Mouse (Mus musculus): ENCODE results near the gene Pnmal1.

Gene Pnmal1

GRCm38 (mm10) chr7:16924037-16924834 is 35.2 kb upstream of the Pnmal1 start, which contains the start of gene Calm3:
Calm3 (minus strand) TSS chr7:16924114.
- peak; percentile 98 for DNase-seq (ENCODE audit: low read depth)

DNA sequence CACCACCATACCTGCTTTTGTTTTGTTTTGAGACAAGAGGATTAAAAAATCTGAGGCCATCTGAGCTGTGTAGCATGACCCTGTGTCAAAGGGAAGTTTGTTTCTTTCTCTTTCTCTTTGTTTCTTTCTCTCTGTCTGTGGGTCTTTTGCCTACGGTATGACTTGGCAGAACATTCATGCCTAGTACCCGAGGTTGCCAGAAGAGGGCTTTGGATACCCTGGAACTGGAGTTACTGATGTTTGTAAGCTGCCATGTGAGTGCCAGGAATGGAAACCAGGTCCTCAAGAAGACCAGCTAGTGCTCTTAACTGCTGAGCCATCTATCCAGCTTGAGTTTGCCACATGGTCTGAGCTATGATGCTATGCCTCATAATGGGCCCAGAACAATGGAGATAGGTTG is 31.1 kb upstream of the Pnmal1 start:
- no peak for DNase-seq (ENCODE audit: low read depth)

DNA sequence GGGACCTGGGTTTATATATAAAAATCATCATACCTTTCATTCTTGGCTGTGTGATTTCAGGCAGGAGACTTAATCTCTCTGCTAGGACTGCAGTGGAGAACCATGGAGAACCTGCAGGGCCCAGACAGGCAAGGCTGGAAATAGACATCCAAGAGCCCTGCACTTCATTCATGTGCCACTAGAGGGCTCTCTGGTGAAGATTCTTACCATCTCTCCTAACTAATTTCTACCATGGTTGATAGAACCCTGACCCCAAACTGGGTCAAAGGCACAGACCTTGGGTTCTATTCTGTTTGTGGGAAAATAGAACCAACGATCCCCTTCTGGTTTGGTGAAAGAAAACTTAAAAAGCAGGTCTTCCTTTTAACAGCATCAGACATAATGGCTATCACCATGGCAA is 28.6 kb upstream of the Pnmal1 start:
- DNase-seq (ENCODE audit: low read depth) = no peak

DNA sequence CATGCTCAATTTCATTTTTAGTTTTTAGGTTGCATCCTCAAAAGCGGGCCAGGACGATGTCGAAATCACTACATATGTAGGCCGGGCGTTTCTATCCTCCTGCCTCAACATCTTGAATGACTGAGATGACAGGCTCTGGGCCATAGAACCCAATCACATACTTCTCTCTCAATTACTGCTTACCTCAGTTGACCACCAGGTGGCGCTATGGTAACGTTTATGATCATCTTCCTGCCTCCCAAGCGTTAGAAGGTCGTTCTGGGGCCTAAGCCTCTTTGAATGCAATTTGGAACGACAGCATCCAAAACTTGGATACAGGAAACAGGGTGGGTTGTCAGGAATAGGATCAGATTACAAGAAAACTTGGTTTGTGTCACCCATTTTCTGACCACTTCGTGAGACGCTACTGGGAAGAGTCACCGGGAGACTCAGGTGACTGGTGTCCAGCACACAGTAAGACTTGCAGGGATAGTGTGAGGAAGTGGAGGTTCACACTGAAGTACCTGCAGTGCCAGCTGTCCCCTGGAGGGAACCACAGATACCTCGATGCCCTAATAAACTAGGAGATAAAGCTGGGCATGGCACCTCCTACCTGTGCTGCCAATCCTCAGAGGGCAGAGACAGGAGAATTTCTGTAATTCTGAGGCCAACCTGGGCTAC is 27.4 kb upstream of the Pnmal1 start:
- DNase-seq (ENCODE audit: low read depth) = no peak

GRCm38 (mm10) chr7:16932704-16933577 is 26.5 kb upstream of the Pnmal1 start:
- no peak for DNase-seq (ENCODE audit: low read depth)

- DNase-seq (ENCODE audit: low read depth) = no peak
Measured at GRCm38 (mm10) chr7:16937312-16937711, 22.2 kb upstream of the Pnmal1 start.

GRCm38 (mm10) chr7:16938117-16938791 is 21.2 kb upstream of the Pnmal1 start:
- DNase-seq (ENCODE audit: low read depth) = no peak

DNA sequence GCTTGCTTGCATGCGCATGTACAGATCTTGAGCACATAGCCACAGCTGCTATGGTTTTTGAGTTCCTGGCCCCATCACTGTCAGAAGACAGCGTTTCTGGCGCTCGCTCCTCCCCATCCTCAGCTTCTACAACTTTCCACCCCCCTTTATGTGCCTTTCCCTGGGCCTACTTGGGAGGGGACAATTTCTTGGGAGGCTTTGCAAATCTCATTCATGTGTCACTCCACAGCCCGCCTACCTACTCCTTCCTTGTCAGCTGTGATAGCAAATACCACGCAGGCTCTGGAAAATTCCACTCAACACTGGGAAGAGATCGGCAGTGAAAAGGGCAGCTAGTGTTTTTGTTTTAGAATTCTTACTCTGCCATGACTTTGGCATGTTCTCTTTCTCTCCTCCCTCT is 19.2 kb upstream of the Pnmal1 start:
- DNase-seq (ENCODE audit: low read depth) = no peak

GRCm38 (mm10) chr7:16942861-16943260 is 16.6 kb upstream of the Pnmal1 start:
- DNase-seq (ENCODE audit: low read depth) = no peak

DNA sequence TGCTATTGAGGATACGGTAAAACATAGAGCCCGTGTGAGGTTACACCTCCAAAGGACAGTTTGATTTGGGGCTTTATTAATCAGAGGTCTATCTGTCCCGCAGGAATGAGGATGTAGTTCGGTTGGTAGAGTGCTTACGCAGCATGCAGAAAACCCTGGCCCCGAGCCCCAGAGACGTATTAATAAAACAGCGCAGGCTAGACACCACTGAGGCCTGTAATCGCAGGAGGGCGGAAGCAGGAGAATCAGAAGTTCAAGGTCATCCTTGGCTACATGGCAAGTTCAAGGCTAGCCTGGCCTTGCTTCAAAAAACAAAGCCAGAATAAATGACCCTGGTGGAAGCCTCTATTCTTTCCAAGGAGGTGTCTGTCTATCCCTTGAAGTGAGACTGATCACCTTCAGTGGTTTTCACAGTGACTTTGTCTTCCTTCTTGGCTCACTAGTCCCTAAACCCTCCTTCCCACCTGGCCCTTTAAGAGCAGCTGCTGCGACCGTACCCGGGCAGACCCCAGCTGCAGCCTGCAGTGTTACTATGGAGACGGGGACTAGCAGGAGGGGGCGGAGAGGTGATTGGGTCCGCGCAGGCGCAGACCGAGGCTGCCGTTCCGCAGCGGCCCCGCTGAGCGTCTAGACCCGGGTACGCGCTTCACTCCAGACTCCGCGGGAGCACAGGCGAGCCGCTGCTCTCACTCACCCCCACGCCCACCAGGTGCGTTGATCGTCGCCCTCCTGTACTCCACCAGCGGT is 15.2 kb upstream of the Pnmal1 start, which contains the start of gene Pnmal2:
TSS of gene Pnmal2 (plus strand) at position 622 of the 747 bp plus-strand sequence.
- no peak for DNase-seq (ENCODE audit: low read depth)

GRCm38 (mm10) chr7:16944808-16945315 is 14.6 kb upstream of the Pnmal1 start:
- DNase-seq (ENCODE audit: low read depth) = no peak

- DNase-seq (ENCODE audit: low read depth) = no peak
Measured at GRCm38 (mm10) chr7:16945419-16945818, 14.1 kb upstream of the Pnmal1 start.

DNA sequence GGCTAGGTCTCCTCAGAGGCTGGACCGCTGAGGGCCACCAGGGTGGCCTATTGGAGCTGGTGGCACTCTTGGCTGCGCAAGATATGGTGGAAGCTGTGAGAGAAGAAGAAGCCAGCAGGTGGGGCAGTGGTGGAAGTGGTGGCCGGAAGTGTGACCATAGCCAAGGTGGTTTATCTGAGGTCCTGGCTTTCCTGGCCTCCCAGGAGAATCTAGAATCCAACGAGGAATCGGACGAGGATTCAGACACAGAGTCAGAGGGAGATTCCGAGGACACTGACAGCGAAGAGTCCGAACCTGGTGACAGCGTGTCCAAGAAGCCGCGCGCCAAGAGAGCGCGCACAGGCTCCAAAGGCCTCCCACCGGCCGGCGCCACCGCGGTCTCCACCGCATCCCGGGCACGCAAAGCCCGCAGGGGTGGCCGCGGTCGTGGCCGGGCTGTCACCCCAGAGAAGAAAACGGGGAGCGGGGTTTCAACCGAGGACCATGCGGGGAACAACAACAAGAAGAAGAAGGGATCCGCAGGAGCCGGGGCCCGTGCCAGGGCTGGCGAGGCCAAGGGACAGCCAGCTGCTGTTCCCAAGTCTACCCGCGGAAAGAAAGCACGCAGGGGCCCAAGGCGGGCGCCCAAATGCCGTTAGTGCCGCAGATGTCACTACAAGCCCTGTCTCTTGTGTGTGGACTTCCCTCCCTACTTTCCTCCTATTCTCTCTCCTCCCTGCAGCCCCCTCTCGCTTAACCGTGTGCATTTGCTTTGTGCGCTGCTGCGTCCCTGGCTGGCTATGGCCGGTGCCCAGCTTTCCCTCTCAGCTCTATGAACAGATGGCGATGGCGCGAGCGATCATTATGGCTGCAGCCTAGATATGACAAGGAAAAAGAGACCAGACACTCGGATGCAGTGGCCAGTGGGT is 12.8 kb upstream of the Pnmal1 start:
- no peak for DNase-seq (ENCODE audit: low read depth)

DNA sequence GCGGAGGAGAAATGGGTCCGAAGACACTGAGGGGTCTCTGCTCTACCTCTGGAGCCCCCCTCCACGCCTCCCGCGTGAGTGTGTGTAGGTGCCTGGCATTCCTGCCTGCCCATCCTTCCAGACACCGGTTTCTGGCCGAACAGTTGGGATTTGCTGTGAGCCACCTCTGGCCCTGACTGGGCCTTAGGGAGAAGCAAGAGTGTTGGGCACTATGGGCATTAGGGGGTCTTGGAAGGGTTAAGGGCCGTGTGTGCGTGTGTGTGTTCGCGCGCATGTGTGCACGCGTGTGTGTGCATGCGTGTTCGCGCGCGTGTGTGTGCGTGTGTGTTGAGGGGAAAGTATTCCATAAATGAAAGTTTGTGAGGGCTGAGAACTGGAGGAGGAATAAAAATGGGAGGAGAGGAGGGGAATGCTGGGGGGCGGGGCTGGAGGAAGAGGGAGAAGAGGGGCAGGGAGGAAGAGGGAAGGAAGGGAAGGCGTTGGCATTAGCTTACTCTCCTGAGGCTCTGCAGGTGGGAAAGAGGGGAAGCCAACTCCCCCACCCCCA is 12.1 kb upstream of the Pnmal1 start:
- DNase-seq (ENCODE audit: low read depth) = no peak

DNA sequence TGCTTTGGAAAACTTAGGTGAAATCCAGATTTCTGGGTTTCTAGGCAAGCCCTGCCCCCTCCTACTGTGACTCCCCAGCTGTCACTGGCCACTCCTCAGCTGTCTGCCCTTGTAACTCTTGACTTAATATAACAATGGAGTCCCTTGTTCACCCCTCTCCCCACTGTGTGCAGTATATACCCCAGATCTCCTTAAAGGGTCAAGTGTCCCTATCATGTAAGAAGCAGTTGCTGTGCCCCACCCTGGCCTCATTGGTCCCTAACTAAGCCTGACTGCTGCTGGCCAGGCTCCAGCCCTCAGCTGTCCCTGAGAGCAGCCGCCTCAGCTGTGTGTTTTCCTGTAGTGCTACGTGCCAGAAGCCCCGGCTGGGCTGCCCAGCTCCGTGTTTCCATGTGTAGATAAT is 11.5 kb upstream of the Pnmal1 start:
- DNase-seq (ENCODE audit: low read depth) = no peak

- no peak for DNase-seq (ENCODE audit: low read depth)
Measured at GRCm38 (mm10) chr7:16948923-16949458, 10.5 kb upstream of the Pnmal1 start.

DNA sequence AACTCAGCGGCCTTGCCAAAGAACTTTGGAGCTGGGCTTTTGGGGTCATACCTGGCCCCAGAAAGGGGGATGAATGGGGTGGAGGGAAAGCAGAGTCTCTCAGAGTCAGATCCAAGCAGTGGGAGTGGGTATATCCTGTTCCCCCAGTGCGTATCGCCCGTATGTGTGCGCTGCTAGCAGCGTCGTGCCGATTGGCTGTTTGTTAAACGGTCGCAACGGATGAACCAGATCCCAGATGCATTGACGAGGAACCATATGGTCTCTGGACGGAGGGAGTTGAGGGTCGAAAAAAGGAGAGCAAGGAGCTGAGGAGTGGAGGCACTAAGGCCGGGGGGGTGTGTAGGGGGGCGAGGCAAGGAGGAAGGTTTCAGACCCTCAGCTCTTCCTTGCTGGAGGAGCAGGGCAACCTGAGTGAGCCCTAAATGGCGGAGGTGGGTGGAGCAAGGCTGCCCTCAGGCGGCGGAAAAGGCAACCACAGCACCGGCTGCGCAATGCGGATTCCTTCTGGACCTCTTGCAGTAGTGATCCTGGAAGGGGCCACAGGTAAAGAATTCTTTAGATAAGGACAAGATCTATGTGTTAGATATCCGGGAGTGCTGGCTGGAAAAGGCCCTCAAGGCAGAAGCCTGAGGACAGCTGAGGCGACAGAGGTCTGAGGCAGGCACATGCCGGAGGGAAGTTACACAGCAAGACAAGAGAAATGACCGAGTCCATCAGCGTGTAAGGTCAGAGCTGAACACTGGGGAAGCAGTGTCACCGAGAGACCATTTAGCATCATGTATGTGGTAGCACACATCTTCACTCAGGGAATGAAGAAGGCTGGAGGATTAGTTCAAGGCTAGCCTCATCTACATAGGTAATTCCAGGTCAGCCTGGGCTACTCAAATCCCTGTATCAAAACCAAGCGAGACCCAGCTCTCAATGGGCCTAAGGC is 9.3 kb upstream of the Pnmal1 start:
- DNase-seq (ENCODE audit: low read depth) = no peak

Measured in fibroblast of lung, adult 2 months (primary cell).